Mouse (Mus musculus): ENCODE data around the gene Tubb4b. TPM values are rescaled to one million over a fixed set of nuclear protein-coding genes. Genes with fewer than 3 reads are reported as not detected.

Tubb4b gene
- polyA plus RNA-seq (2017; shearing (Covaris generic)), result 100 to 1,000 TPM; 153 to 167 TPM

GRCm38 (mm10) chr2:25224492-25224765, at the start of gene Tubb4b:
Gene Tubb4b, minus strand, starts transcription at chr2:25224702.

GRCm38 (mm10) chr2:25271827-25272511, 47.5 kb upstream of the Tubb4b start, which contains the start of the genes Ssna1 and Anapc2:
Gene Ssna1, minus strand, starts transcription at chr2:25272438.
Gene Anapc2, plus strand, starts transcription at chr2:25272478.

GRCm38 (mm10) chr2:25262291-25262767, 37.8 kb upstream of the Tubb4b start, which contains the start of gene Tprn:
Gene Tprn, plus strand, starts transcription at chr2:25262618.

GRCm38 (mm10) chr2:25255284-25255779, 30.8 kb upstream of the Tubb4b start, which contains the start of gene Tmem203:
Gene Tmem203, plus strand, starts transcription at chr2:25255439.

GRCm38 (mm10) chr2:25246183-25247072, 21.9 kb upstream of the Tubb4b start, which contains the start of gene AL732309.1:
Gene AL732309.1, minus strand, starts transcription at chr2:25246863.

GRCm38 (mm10) chr2:25242101-25242506, 17.6 kb upstream of the Tubb4b start, which contains the start of the genes Rnf208 and Cysrt1:
Gene Rnf208, plus strand, starts transcription at chr2:25242255.
Gene Cysrt1, minus strand, starts transcription at chr2:25242452.

GRCm38 (mm10) chr2:25236614-25237013, 12.1 kb upstream of the Tubb4b start, which contains the start of gene Rnf224:
Gene Rnf224, minus strand, starts transcription at chr2:25236787.

GRCm38 (mm10) chr2:25234050-25234449, 9.5 kb upstream of the Tubb4b start, which contains the start of gene Slc34a3:
Gene Slc34a3, minus strand, starts transcription at chr2:25234364.

GRCm38 (mm10) chr2:25218445-25218844, 6.1 kb downstream of the Tubb4b start, which contains the start of gene Fam166a:
Gene Fam166a, plus strand, starts transcription at chr2:25218745.

GRCm38 (mm10) chr2:25214444-25214843, 10.1 kb downstream of the Tubb4b start, which contains the start of gene Stpg3:
Gene Stpg3, minus strand, starts transcription at chr2:25214637.

GRCm38 (mm10) chr2:25211121-25211670, 13.3 kb downstream of the Tubb4b start, which contains the start of gene Nelfb:
Gene Nelfb, minus strand, starts transcription at chr2:25211489.

GRCm38 (mm10) chr2:25196172-25196954, 28.1 kb downstream of the Tubb4b start, which contains the start of gene Tor4a:
Gene Tor4a, minus strand, starts transcription at chr2:25196886.

GRCm38 (mm10) chr2:25180478-25180903, 44.0 kb downstream of the Tubb4b start, which contains the start of gene Nrarp:
Gene Nrarp, plus strand, starts transcription at chr2:25180758.

Other genes starting within 250 kb of the Tubb4b start
- gene Mrpl41, start 249.6 kb downstream of the Tubb4b start, polyA plus RNA-seq (2017; shearing (Covaris generic)), result 100 to 1,000 TPM in 1 of 2 experiments, 10 to 100 TPM in 1; 80.0 to 119 TPM
- gene Pnpla7, start 248.7 kb downstream of the Tubb4b start, polyA plus RNA-seq (2017; shearing (Covaris generic)), result 10 to 100 TPM; 59.0 to 76.4 TPM
- 10 to 100 TPM; 31.8 to 38.7 TPM for gene Nsmf, start 170.3 kb downstream of the Tubb4b start, polyA plus RNA-seq (2017; shearing (Covaris generic))
- gene Entpd8, start 144.4 kb downstream of the Tubb4b start, polyA plus RNA-seq (2017; shearing (Covaris generic)), result not detected
- 1 to 10 TPM; 1.3 to 1.4 TPM for gene Noxa1, start 129.6 kb downstream of the Tubb4b start, polyA plus RNA-seq (2017; shearing (Covaris generic))
- gene Nrarp, start 43.9 kb downstream of the Tubb4b start, polyA plus RNA-seq (2017; shearing (Covaris generic)), result 1 to 10 TPM; 3.6 to 4.7 TPM
- 100 to 1,000 TPM in 1 of 2 experiments, 10 to 100 TPM in 1; 82.2 to 121 TPM for gene Tor4a, start 27.8 kb downstream of the Tubb4b start, polyA plus RNA-seq (2017; shearing (Covaris generic))
- 100 to 1,000 TPM; 104 to 121 TPM for gene Nelfb, start 13.2 kb downstream of the Tubb4b start, polyA plus RNA-seq (2017; shearing (Covaris generic))
- not detected for gene Stpg3, start 10.1 kb downstream of the Tubb4b start, polyA plus RNA-seq (2017; shearing (Covaris generic))
- under 1 TPM in 1 of 2 experiments, not detected in 1; 0.44 TPM for gene Fam166a, start 6.0 kb downstream of the Tubb4b start, polyA plus RNA-seq (2017; shearing (Covaris generic))
- gene Slc34a3, start 9.7 kb upstream of the Tubb4b start, polyA plus RNA-seq (2017; shearing (Covaris generic)), result under 1 TPM in 1 of 2 experiments, not detected in 1; 0.07 TPM
- gene Rnf224, start 12.1 kb upstream of the Tubb4b start, polyA plus RNA-seq (2017; shearing (Covaris generic)), result under 1 TPM in 1 of 2 experiments, not detected in 1; 0.14 TPM
- 1 to 10 TPM; 1.2 to 4.3 TPM for gene Rnf208, start 17.6 kb upstream of the Tubb4b start, polyA plus RNA-seq (2017; shearing (Covaris generic))
- not detected for gene Cysrt1, start 17.8 kb upstream of the Tubb4b start, polyA plus RNA-seq (2017; shearing (Covaris generic))
- 1 to 10 TPM; 2.1 to 9.4 TPM for gene AL732309.1, start 22.2 kb upstream of the Tubb4b start, polyA plus RNA-seq (2017; shearing (Covaris generic))
- gene Tmem203, start 30.7 kb upstream of the Tubb4b start, polyA plus RNA-seq (2017; shearing (Covaris generic)), result 10 to 100 TPM; 31.0 to 41.1 TPM
- gene Tprn, start 37.9 kb upstream of the Tubb4b start, polyA plus RNA-seq (2017; shearing (Covaris generic)), result 10 to 100 TPM; 10.9 to 12.4 TPM
- gene Ssna1, start 47.7 kb upstream of the Tubb4b start, polyA plus RNA-seq (2017; shearing (Covaris generic)), result 100 to 1,000 TPM; 140 TPM
- gene Anapc2, start 47.8 kb upstream of the Tubb4b start, polyA plus RNA-seq (2017; shearing (Covaris generic)), result 10 to 100 TPM; 78.1 to 84.1 TPM
- not detected for gene Tmem210, start 63.4 kb upstream of the Tubb4b start, polyA plus RNA-seq (2017; shearing (Covaris generic))
- gene Lrrc26, start 65.2 kb upstream of the Tubb4b start, polyA plus RNA-seq (2017; shearing (Covaris generic)), result not detected
- under 1 TPM; 0.10 to 0.39 TPM for gene Grin1, start 94.5 kb upstream of the Tubb4b start, polyA plus RNA-seq (2017; shearing (Covaris generic))
- gene Man1b1, start 107.6 kb upstream of the Tubb4b start, polyA plus RNA-seq (2017; shearing (Covaris generic)), result 10 to 100 TPM; 17.2 to 17.6 TPM
- 10 to 100 TPM; 13.0 to 16.1 TPM for gene Dpp7, start 131.7 kb upstream of the Tubb4b start, polyA plus RNA-seq (2017; shearing (Covaris generic))
- 10 to 100 TPM; 50.7 to 71.9 TPM for gene Uap1l1, start 141.0 kb upstream of the Tubb4b start, polyA plus RNA-seq (2017; shearing (Covaris generic))
- gene Sapcd2, start 147.6 kb upstream of the Tubb4b start, polyA plus RNA-seq (2017; shearing (Covaris generic)), result 1 to 10 TPM; 4.3 to 6.6 TPM
- gene Entpd2, start 171.2 kb upstream of the Tubb4b start, polyA plus RNA-seq (2017; shearing (Covaris generic)), result under 1 TPM in 1 of 2 experiments, not detected in 1; 0.17 TPM
- 1 to 10 TPM; 1.1 to 4.0 TPM for gene Npdc1, start 174.6 kb upstream of the Tubb4b start, polyA plus RNA-seq (2017; shearing (Covaris generic))
- gene Fut7, start 198.6 kb upstream of the Tubb4b start, polyA plus RNA-seq (2017; shearing (Covaris generic)), result 10 to 100 TPM; 13.1 to 35.9 TPM
- gene Abca2, start 204.0 kb upstream of the Tubb4b start, polyA plus RNA-seq (2017; shearing (Covaris generic)), result 10 to 100 TPM; 20.5 to 67.6 TPM
- gene Clic3, start 232.1 kb upstream of the Tubb4b start, polyA plus RNA-seq (2017; shearing (Covaris generic)), result 1 to 10 TPM; 1.1 to 2.4 TPM
- 100 to 1,000 TPM in 1 of 2 experiments, 10 to 100 TPM in 1; 95.9 to 106 TPM for gene Paxx, start 236.4 kb upstream of the Tubb4b start, polyA plus RNA-seq (2017; shearing (Covaris generic))
- under 1 TPM in 1 of 2 experiments, not detected in 1; 0.63 TPM for gene Ptgds, start 245.3 kb upstream of the Tubb4b start, polyA plus RNA-seq (2017; shearing (Covaris generic))

All from activated CD4-positive, CD25-positive, alpha-beta regulatory T cell (primary cell).